In genomic region chr10:79729357-79729965, GRCm38 (mm10) we compare ENCODE assay signal across 14 mouse cellular contexts. TPM values are rescaled to one million over a fixed set of nuclear protein-coding genes. Genes with fewer than 3 reads are reported as not detected.
DNase-seq lines count a peak whose midpoint lies in the region; ATAC-seq and TF ChIP-seq lines count a peak whose summit lies in the region.
"Had no signal": no experiment of that assay in that cellular context is flagged by ENCODE, and none has a peak within 500 bp of the region (broad histone marks: within the 10 kb centered on the region; RNA-seq: fewer than 3 reads in every experiment).

No protein-coding gene starts in this region.

- 0 out of 2 replicates have a peak, but pooled peaks have one; percentile 31 for ATAC-seq in forebrain, embryonic 13.5 days
- no peak for ATAC-seq in forebrain, embryonic 12.5 days (ENCODE audit: low FRiP score)
- no peak for ATAC-seq in liver, postnatal 0 days
- ATAC-seq: CD4-positive, CD25-positive, alpha-beta regulatory T cell, adult 4 months had no signal

- no peak overlapping the region for H3K4me3 ChIP-seq in forebrain, embryonic 13.5 days
- no peak overlapping the region for H3K4me3 ChIP-seq in forebrain, embryonic 12.5 days (replicated peaks)
- no peak overlapping the region for H3K4me3 ChIP-seq in liver, postnatal 0 days (ENCODE audit: low read depth, low read length)
- H3K4me3 ChIP-seq: megakaryocyte, embryonic 14.5 days; myocyte had no signal

- 0 out of 2 replicates have a peak, but pooled peaks cover 5% of the 10 kb centered on the region for H3K4me1 ChIP-seq in forebrain, embryonic 13.5 days
- H3K4me1 ChIP-seq in forebrain, embryonic 12.5 days, result no peaks in the 10 kb centered on the region
- H3K4me1 ChIP-seq in liver, postnatal 0 days (ENCODE audit: insufficient read depth), result no peaks in the 10 kb centered on the region

- DNase-seq in layer of hippocampus, adult 11-12 months (ENCODE audit: low spot score), result peak; percentile 68
- DNase-seq in layer of hippocampus, postnatal 25 days (ENCODE audit: extremely low spot score in 1 of 2, low spot score in 1 of 2), result no peak
- DNase-seq in brain, adult 2 months (ENCODE audit: low read depth, low spot score), result peak; percentile 89
- DNase-seq in heart, postnatal 10 days, result peak; percentile 66 to 82
- no peak for DNase-seq in liver, postnatal 0 days
- no peak for DNase-seq in adipocyte (ENCODE audit: low spot score)

- H3K27ac ChIP-seq in forebrain, embryonic 13.5 days, result no peak overlapping the region
- no peak overlapping the region for H3K27ac ChIP-seq in forebrain, embryonic 12.5 days
- H3K27ac ChIP-seq in liver, postnatal 0 days (ENCODE audit: low read depth), result no peak overlapping the region

- H3K36me3 ChIP-seq in forebrain, embryonic 13.5 days (ENCODE audit: poor library complexity, severe bottlenecking), result peaks cover 18% of the 10 kb centered on the region
- H3K36me3 ChIP-seq in forebrain, embryonic 12.5 days (replicated peaks), result peaks cover 13% of the 10 kb centered on the region
- H3K36me3 ChIP-seq in liver, postnatal 0 days (replicated peaks; ENCODE audit: insufficient read depth, low read length), result 0 out of 2 replicates have a peak, but pooled peaks cover 3% of the 10 kb centered on the region

- no peak overlapping the region for H3K9ac ChIP-seq in forebrain, embryonic 13.5 days
- H3K9ac ChIP-seq in forebrain, embryonic 12.5 days, result no peak overlapping the region
- H3K9ac ChIP-seq in liver, postnatal 0 days (replicated peaks), result no peak overlapping the region

- TF ChIP-seq CTCF in liver, postnatal 0 days (IDR thresholded peaks at IDR 0.05; ENCODE audit: low read depth), result no peak

- no peaks in the 10 kb centered on the region for H3K9me3 ChIP-seq in forebrain, embryonic 13.5 days (replicated peaks)
- H3K9me3 ChIP-seq in forebrain, embryonic 12.5 days, result 0 out of 2 replicates have a peak, but pooled peaks cover 4% of the 10 kb centered on the region
- H3K9me3 ChIP-seq in liver, postnatal 0 days (ENCODE audit: low read length), result no peaks in the 10 kb centered on the region

- intact Hi-C loops in heart, postnatal 10 days (cut with DNase I), result no loop called here

- TF ChIP-seq EP300 in liver, postnatal 0 days (IDR thresholded peaks at IDR 0.05; ENCODE audit: low read depth), result no peak

- H3K27me3 ChIP-seq in forebrain, embryonic 13.5 days, result no peaks in the 10 kb centered on the region
- H3K27me3 ChIP-seq in forebrain, embryonic 12.5 days, result no peaks in the 10 kb centered on the region
- no peaks in the 10 kb centered on the region for H3K27me3 ChIP-seq in liver, postnatal 0 days (ENCODE audit: insufficient read depth, low read length)

- WGBS in forebrain, embryonic 13.5 days, result 84% methylated on average over 13 of the region's 13 CpGs
- 87% methylated on average over 13 of the region's 13 CpGs for WGBS in forebrain, embryonic 12.5 days
- WGBS in liver, postnatal 0 days (ENCODE audit: insufficient replicate concordance), result 57% methylated on average over 13 of the region's 13 CpGs

- H3K4me2 ChIP-seq in forebrain, embryonic 13.5 days, result no peak overlapping the region
- H3K4me2 ChIP-seq in forebrain, embryonic 12.5 days, result no peak overlapping the region
- no peak overlapping the region for H3K4me2 ChIP-seq in liver, postnatal 0 days (ENCODE audit: low read depth, low read length)

RNA-seq across cellular contexts. Expression of gene Hcn2, which starts 13.0 kb away (rescaled TPM):
- 0.06 and 0.10 TPM in 2 replicates for polyA plus RNA-seq in forebrain, embryonic 13.5 days (2015; fragmentation: Nextera tagmentation; extraction: Ambion mirVana)
- polyA plus RNA-seq in forebrain, embryonic 12.5 days (2016; fragmentation: Nextera tagmentation; extraction: Ambion mirVana), result 0.11 and 0.18 TPM in 2 replicates
- total RNA-seq in layer of hippocampus, postnatal 25 days (2021), result 100 to 1,000 TPM; 108 to 110 TPM
- 10 to 100 TPM; 22.6 to 27.6 TPM for total RNA-seq in heart, postnatal 10 days (2021)
- polyA plus RNA-seq in liver, postnatal 0 days (2015; fragmentation: Nextera tagmentation; extraction: Ambion mirVana), result 0.04 and 0.06 TPM in 2 replicates
- polyA plus RNA-seq: CD4-positive, CD25-positive, alpha-beta regulatory T cell, adult 4 months; stomach, embryonic 16.5 days had no signal

RNA-seq across cellular contexts. Expression of gene Polrmt, which starts 16.9 kb away (rescaled TPM):
- 39.1 and 43.8 TPM in 2 replicates for polyA plus RNA-seq in forebrain, embryonic 13.5 days (2015; fragmentation: Nextera tagmentation; extraction: Ambion mirVana)
- polyA plus RNA-seq in forebrain, embryonic 12.5 days (2016; fragmentation: Nextera tagmentation; extraction: Ambion mirVana), result 43.7 and 47.6 TPM in 2 replicates
- 10 to 100 TPM; 39.2 to 44.6 TPM for total RNA-seq in layer of hippocampus, postnatal 25 days (2021)
- 10 to 100 TPM; 36.3 to 54.4 TPM for total RNA-seq in heart, postnatal 10 days (2021)
- polyA plus RNA-seq in liver, postnatal 0 days (2015; fragmentation: Nextera tagmentation; extraction: Ambion mirVana), result 9.9 and 12.6 TPM in 2 replicates

RNA-seq across cellular contexts. Expression of gene Bsg, which starts 25.2 kb away (rescaled TPM):
- polyA plus RNA-seq in forebrain, embryonic 13.5 days (2015; fragmentation: Nextera tagmentation; extraction: Ambion mirVana), result 489 and 502 TPM in 2 replicates
- 474 and 500 TPM in 2 replicates for polyA plus RNA-seq in forebrain, embryonic 12.5 days (2016; fragmentation: Nextera tagmentation; extraction: Ambion mirVana)
- 100 to 1,000 TPM; 610 to 665 TPM for total RNA-seq in layer of hippocampus, postnatal 25 days (2021)
- 1,000 to 10,000 TPM; 1,161 to 1,276 TPM for total RNA-seq in heart, postnatal 10 days (2021)
- 979 and 1,075 TPM in 2 replicates for polyA plus RNA-seq in liver, postnatal 0 days (2015; fragmentation: Nextera tagmentation; extraction: Ambion mirVana)

RNA-seq across cellular contexts. Expression of gene Fgf22, which starts 25.4 kb away (rescaled TPM):
- 0.48 and 0.71 TPM in 2 replicates for polyA plus RNA-seq in forebrain, embryonic 13.5 days (2015; fragmentation: Nextera tagmentation; extraction: Ambion mirVana)
- 0.47 and 0.68 TPM in 2 replicates for polyA plus RNA-seq in forebrain, embryonic 12.5 days (2016; fragmentation: Nextera tagmentation; extraction: Ambion mirVana)
- 1 to 10 TPM; 1.0 to 1.5 TPM for total RNA-seq in layer of hippocampus, postnatal 25 days (2021)
- total RNA-seq in heart, postnatal 10 days (2021), result not detected
- polyA plus RNA-seq in liver, postnatal 0 days (2015; fragmentation: Nextera tagmentation; extraction: Ambion mirVana), result not detected in 2 replicates
- total RNA-seq: liver, adult 2 months had no signal
- polyA plus RNA-seq: CD4-positive, CD25-positive, alpha-beta regulatory T cell, adult 4 months; large intestine, adult 2 months; liver, adult 2 months had no signal

RNA-seq across cellular contexts. Expression of gene Rnf126, which starts 37.3 kb away (rescaled TPM):
- polyA plus RNA-seq in forebrain, embryonic 13.5 days (2015; fragmentation: Nextera tagmentation; extraction: Ambion mirVana), result 70.9 and 74.8 TPM in 2 replicates
- 96.8 and 103 TPM in 2 replicates for polyA plus RNA-seq in forebrain, embryonic 12.5 days (2016; fragmentation: Nextera tagmentation; extraction: Ambion mirVana)
- 10 to 100 TPM; 82.7 to 92.9 TPM for total RNA-seq in layer of hippocampus, postnatal 25 days (2021)
- 10 to 100 TPM; 31.8 to 34.4 TPM for total RNA-seq in heart, postnatal 10 days (2021)
- 28.2 and 34.1 TPM in 2 replicates for polyA plus RNA-seq in liver, postnatal 0 days (2015; fragmentation: Nextera tagmentation; extraction: Ambion mirVana)

Comparison
In these comparisons a context has a peak if more than half of its experiments do, and no peak if none do; other contexts are left out.
1. DNase-seq: peak in layer of hippocampus, adult 11-12 months (single experiment), brain, adult 2 months (single experiment) and heart, postnatal 10 days (2 of 2); none in layer of hippocampus, postnatal 25 days (0 of 2), liver, postnatal 0 days (single experiment) and adipocyte (single experiment).